Mouse (Mus musculus) intestine, postnatal 0 days (tissue): ENCODE data around the gene Kmt5b. TPM values are rescaled to one million over a fixed set of nuclear protein-coding genes. Genes with fewer than 3 reads are reported as not detected.

Experiments
- ATAC-seq: fragments of 200-750 bp; cut with Nextera tagmentation; 2 replicates; pipeline ENCODE4 v1.8.0; 2017; ENCODE audit warnings: mild to moderate bottlenecking, moderate TSS enrichment, moderate library complexity
- H3K27ac ChIP-seq: fragments of 300-500 bp; sonication (generic); 2 replicates; pipeline ENCODE4 v1.5.1; 2014; ENCODE audit warnings: mild to moderate bottlenecking, low read depth, low read length, moderate library complexity
- H3K27me3 ChIP-seq: fragments of 300-500 bp; sonication (generic); replicated peaks from 2 replicates; pipeline ENCODE4 v1.6.1; 2014; ENCODE audit warnings: low read length, mixed read lengths; ENCODE audit not compliant: control insufficient read depth, insufficient read depth
- H3K36me3 ChIP-seq: fragments of 300-500 bp; sonication (generic); 2 replicates; pipeline ENCODE4 v1.6.1; 2014; ENCODE audit warnings: mild to moderate bottlenecking, moderate library complexity; ENCODE audit not compliant: control insufficient read depth, insufficient read depth
- H3K4me1 ChIP-seq: fragments of 300-500 bp; sonication (generic); replicated peaks from 2 replicates; pipeline ENCODE4 v1.6.1; 2014; ENCODE audit warnings: antibody characterized with exemption, low read length, mixed read lengths; ENCODE audit not compliant: control insufficient read depth, insufficient read depth
- H3K4me2 ChIP-seq: fragments of 300-500 bp; sonication (generic); replicated peaks from 2 replicates; pipeline ENCODE4 v1.6.1; 2014; ENCODE audit warnings: low read depth, mild to moderate bottlenecking, moderate library complexity
- H3K4me3 ChIP-seq: fragments of 300-500 bp; sonication (generic); 2 replicates; pipeline ENCODE4 v1.5.1; 2014; ENCODE audit warnings: low read depth, low read length
- H3K9ac ChIP-seq: fragments of 300-500 bp; sonication (generic); 2 replicates; pipeline ENCODE4 v1.6.1; 2014; ENCODE audit warnings: mild to moderate bottlenecking, low read depth, low read length
- H3K9me3 ChIP-seq: fragments of 300-500 bp; sonication (generic); 2 replicates; pipeline ENCODE4 v1.6.1; 2016; ENCODE audit warnings: mixed run types; ENCODE audit not compliant: control insufficient read depth
- CTCF ChIP-seq: sonication (generic); IDR thresholded peaks from 2 replicates; pipeline ENCODE4 v1.5.1; 2016; ENCODE audit warnings: low read depth, mild to moderate bottlenecking, control low read depth, antibody characterized with exemption, moderate library complexity
- WGBS: fragments of 180-500 bp; shearing (Covaris S2); extraction: QIAGEN DNeasy Blood & Tissue Kit; methylation state at CpG from one replicate; pipeline ENCODE4 v1.1.7; 2014; 5-methylcytosine and 5-hydroxymethylcytosine counted together
- polyA plus RNA-seq: library from polyadenylated mRNA; unstranded; fragments of >200 nt; fragmentation: Nextera tagmentation; extraction: Ambion mirVana; gene quantifications from 2 replicates; pipeline ENCODE4 v1.2.1, GENCODE M21; 2015

The Kmt5b gene
- 10.4 and 11.0 TPM in 2 replicates for polyA plus RNA-seq

DNA sequence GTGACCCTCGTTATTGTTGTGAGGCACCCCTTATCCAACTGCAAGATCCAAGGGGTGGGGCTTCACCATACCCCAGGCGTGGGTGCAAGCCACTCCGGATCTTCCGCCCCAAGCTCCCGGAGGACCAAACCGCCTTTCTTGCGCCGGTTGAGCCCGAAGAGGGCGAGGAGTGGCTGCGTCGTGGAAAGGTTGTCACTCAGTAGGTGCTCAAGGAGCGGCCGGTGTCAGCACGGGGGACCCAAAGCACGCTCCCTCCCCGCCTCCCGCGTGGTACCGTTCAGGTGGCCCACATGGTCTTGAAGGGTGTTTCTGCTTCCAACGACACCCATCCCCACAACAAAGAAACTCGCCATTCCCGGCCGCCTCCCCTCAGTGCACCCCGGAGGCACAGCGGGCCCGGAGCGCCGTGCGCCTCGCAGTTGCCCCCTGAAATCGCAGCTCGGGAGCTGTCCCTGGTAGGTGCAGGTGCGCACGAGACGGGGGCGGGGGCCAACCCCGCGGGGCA is at the start of gene Kmt5b:
Gene Kmt5b (plus strand): TSS at position 146 of the 505 bp plus-strand sequence.
- H3K36me3 ChIP-seq = no peaks in the 10 kb centered on the region
- H3K4me1 ChIP-seq = no peaks in the 10 kb centered on the region
- under 1% methylated on average over 39 of the region's 39 CpGs for WGBS
- H3K9me3 ChIP-seq = no peaks in the 10 kb centered on the region
- no peak for TF ChIP-seq CTCF
- H3K27me3 ChIP-seq = no peaks in the 10 kb centered on the region
- peak within 1 kb of the TSS; percentile 100 for H3K9ac ChIP-seq
- peak within 1 kb of the TSS; percentile 93 for H3K4me2 ChIP-seq
- no peak; the same call in none of the 2 replicates for ATAC-seq
- H3K4me3 ChIP-seq = peak within 1 kb of the TSS; percentile 89
- peak within 1 kb of the TSS; percentile 100 for H3K27ac ChIP-seq

DNA sequence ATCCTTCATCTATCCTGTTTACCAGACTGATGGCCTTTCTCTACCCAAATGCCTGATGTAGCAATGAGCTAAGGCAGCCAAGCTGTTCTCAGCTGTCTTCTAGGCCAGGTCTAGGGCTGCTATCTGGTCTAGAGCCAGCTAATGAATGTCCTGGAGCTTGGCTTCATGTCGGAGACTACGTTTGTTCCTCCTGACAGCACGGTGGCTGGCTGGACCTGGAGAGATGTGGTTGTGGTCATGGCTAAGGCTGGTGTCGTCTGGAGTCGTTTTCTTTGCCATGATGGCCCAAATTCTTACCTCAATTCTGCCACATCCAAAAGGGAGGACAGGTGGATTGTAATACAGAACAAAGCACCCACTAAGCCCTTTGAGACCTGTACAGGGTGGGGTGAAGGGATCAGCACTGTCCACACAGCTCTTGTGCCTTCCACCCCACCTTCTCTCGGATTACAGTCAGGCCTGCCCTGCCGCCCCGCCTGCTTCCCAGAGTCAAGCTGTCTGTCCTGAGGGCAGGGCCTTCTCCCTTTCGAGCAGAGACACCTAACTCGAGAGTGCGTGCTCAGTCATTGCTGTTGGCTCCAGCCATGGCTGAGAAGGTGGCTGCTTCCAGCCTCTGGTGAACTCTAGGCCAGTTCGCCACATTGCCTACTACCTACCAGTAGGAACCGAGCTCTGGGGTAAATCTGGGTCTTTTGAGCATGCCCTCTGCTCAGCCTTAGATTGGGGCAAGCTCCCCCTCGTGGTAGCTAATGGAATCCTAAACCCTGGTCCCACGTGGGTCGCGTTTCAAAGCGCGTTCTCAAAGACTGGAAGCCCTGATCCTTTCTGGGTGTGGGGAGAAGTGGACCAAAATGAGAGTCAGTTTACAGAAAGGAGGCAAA is 48.5 kb upstream of the Kmt5b start:
- peak overlapping the region; percentile 28 for H3K27ac ChIP-seq
- WGBS = 38% methylated on average over 19 of the region's 19 CpGs

DNA sequence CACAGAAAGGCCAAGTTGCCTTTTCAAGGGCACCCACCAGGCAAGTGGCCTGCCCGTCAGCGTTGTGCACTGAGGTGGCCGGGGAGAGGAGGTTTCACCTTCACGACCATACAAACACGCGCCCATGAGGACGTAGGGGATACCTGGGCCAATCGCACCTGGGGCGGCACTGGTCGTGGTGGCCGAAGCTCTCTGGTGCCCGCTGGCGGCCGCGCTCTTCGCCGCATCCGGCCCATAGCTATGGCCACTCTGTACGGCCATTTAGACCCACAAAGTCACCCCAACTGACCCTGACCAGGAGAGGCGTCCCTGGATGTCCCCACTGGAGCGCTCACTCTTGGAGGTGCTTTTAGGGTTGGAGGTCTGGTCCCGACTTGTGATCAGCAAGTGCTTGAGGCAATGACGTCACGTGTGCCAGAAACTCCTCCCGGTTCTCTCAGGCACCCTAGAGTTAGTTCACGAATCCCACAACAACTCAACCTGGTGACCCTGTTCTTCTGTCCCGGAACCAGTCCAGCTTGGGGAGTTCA is 47.8 kb upstream of the Kmt5b start:
- H3K9ac ChIP-seq = peak overlapping the region; percentile 17; the same call in 1 of the 2 replicates
- H3K36me3 ChIP-seq = peaks cover 31% of the 10 kb centered on the region
- peak overlapping the region; percentile 76 for H3K4me2 ChIP-seq
- no peaks in the 10 kb centered on the region for H3K4me1 ChIP-seq
- peak; percentile 76 for ATAC-seq
- peak overlapping the region; percentile 28; the same call in 1 of the 2 replicates for H3K27ac ChIP-seq
- peak overlapping the region; percentile 38 for H3K4me3 ChIP-seq
- peak; percentile 79 for TF ChIP-seq CTCF
- 1% methylated on average over 27 of the region's 27 CpGs for WGBS
- no peaks in the 10 kb centered on the region for H3K27me3 ChIP-seq
- no peaks in the 10 kb centered on the region for H3K9me3 ChIP-seq

More for the DNA sequence above, 48.5 kb upstream of the Kmt5b start:
- Histone ChIP-seq H3K4me1 (no peaks in the 10 kb centered on the region), H3K9me3 (no peaks in the 10 kb centered on the region), H3K9ac (peak overlapping the region; percentile 17; the same call in 1 of the 2 replicates), H3K36me3 (peaks cover 38% of the 10 kb centered on the region), H3K4me3 (peak overlapping the region; percentile 38), H3K27me3 (no peaks in the 10 kb centered on the region), H3K4me2 (peak overlapping the region; percentile 76)
- ATAC-seq = peak; percentile 64
- TF ChIP-seq CTCF = peak; percentile 59; the same call in 1 of the 2 replicates

DNA sequence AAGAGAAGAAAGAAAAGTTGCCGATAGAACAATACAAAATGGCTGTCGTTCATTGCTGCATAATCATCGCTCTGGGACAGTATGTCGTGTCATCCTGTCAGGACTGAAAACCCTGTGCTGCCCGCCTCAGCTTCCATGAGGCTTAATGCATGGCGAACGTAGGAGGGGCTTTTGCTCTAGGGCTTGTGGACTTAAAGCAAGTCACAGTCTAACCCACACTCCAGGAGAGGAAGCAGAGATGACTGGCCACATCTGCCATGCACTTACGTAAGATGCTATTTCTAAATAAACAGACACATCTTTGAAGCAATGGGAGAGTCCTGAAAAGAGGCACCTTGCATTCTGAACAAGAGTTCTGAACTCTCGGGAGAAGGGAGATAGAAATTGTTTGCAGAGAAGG is 44.1 kb upstream of the Kmt5b start:
- no peak for ATAC-seq
- TF ChIP-seq CTCF = no peak
- H3K4me2 ChIP-seq = no peak overlapping the region
- no peaks in the 10 kb centered on the region for H3K27me3 ChIP-seq
- H3K9me3 ChIP-seq = no peaks in the 10 kb centered on the region
- no peaks in the 10 kb centered on the region for H3K4me1 ChIP-seq
- H3K27ac ChIP-seq = no peak overlapping the region
- WGBS = 89% methylated on average over 9 of the region's 9 CpGs
- no peak overlapping the region for H3K4me3 ChIP-seq
- H3K36me3 ChIP-seq = no peaks in the 10 kb centered on the region; the same call in 1 of the 2 replicates
- no peak overlapping the region for H3K9ac ChIP-seq

DNA sequence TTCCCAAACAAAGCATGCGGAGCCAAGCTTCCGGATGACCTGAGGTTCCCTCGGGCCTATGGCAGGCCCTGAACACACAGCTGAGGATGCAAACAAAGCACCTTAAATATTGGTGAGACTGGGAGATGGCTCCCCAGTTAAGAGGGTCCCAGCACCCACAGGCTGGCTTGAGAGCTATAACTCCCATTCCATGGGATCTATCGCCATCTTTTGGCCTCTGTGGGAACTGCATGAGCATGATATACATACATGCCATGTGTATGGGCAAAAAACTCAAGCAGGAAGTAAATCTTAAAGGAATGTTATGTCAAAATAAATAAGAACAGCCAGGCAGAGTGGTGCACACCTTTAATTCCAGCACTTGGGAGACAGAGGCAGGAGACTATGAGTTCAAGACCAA is 43.3 kb upstream of the Kmt5b start:
- Histone ChIP-seq H3K4me3 (no peak overlapping the region), H3K27me3 (no peaks in the 10 kb centered on the region), H3K4me2 (no peak overlapping the region), H3K9me3 (no peaks in the 10 kb centered on the region), H3K4me1 (no peaks in the 10 kb centered on the region), H3K36me3 (no peaks in the 10 kb centered on the region), H3K27ac (no peak overlapping the region), H3K9ac (no peak overlapping the region)
- no peak for ATAC-seq
- WGBS = 79% methylated on average over 4 of the region's 4 CpGs
- TF ChIP-seq CTCF = peak; percentile 75

DNA sequence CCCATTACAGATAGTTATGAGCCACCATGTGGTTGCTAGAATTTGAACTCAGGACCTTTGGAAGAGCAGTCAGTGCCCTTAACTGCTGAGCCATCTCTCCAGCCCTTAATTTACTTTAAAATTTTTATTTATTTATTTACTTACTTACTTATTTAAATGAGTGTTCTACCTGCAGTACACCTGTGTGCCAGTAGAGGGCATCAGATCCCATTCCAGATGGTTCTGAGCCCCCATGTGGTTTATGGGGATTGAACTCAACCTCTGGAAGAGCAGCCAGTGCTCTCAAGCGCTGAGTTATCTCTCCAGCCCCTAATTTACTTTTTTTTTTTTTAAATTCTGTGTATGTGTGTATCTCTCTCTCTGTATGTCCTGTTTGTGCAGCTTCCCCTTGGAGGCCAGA is 42.4 kb upstream of the Kmt5b start:
- H3K27ac ChIP-seq = no peak overlapping the region
- peak; percentile 79 for TF ChIP-seq CTCF
- H3K9me3 ChIP-seq = no peaks in the 10 kb centered on the region
- no peaks in the 10 kb centered on the region for H3K27me3 ChIP-seq
- WGBS = 17% methylated on average over 1 of the region's 1 CpGs
- no peak overlapping the region for H3K4me3 ChIP-seq
- no peak overlapping the region for H3K4me2 ChIP-seq
- H3K9ac ChIP-seq = no peak overlapping the region
- no peaks in the 10 kb centered on the region for H3K36me3 ChIP-seq
- ATAC-seq = no peak
- H3K4me1 ChIP-seq = no peaks in the 10 kb centered on the region
